Mouse (Mus musculus) stomach, postnatal 0 days (tissue): ENCODE data around the gene Ctsr. TPM values are rescaled to one million over a fixed set of nuclear protein-coding genes. Genes with fewer than 3 reads are reported as not detected.
"Not testable (repeated sequence)": the region's sequence is repeated elsewhere in the genome, so short reads cannot be mapped to it uniquely, and the experiment has no call there.

Source experiments
- ATAC-seq: fragments of 200-750 bp; cut with Nextera tagmentation; 2 replicates; pipeline ENCODE4 v1.8.0; 2017; ENCODE audit not compliant: low FRiP score, low TSS enrichment
- DNase-seq: peaks from one replicate; pipeline ENCODE4 v3.0.0-alpha.2; 2016; ENCODE audit warnings: low spot score
- H3K27ac ChIP-seq: fragments of 300-500 bp; sonication (generic); replicated peaks from 2 replicates; pipeline ENCODE4 v1.5.1; 2014; ENCODE audit warnings: mild to moderate bottlenecking, control low read depth
- H3K27me3 ChIP-seq: fragments of 300-500 bp; sonication (generic); 2 replicates; pipeline ENCODE4 v1.6.1; 2014; ENCODE audit warnings: low read length; ENCODE audit not compliant: control insufficient read depth, insufficient read depth
- H3K36me3 ChIP-seq: fragments of 300-500 bp; sonication (generic); 2 replicates; pipeline ENCODE4 v1.6.1; 2014; ENCODE audit warnings: low read length, mixed read lengths; ENCODE audit not compliant: control insufficient read depth, insufficient read depth
- H3K4me1 ChIP-seq: fragments of 300-500 bp; sonication (generic); replicated peaks from 2 replicates; pipeline ENCODE4 v1.6.1; 2014; ENCODE audit warnings: antibody characterized with exemption; ENCODE audit not compliant: control insufficient read depth, insufficient read depth
- H3K4me2 ChIP-seq: fragments of 300-500 bp; sonication (generic); replicated peaks from 2 replicates; pipeline ENCODE4 v1.6.1; 2014; ENCODE audit warnings: low read depth, mild to moderate bottlenecking, control low read depth, moderate library complexity
- H3K4me3 ChIP-seq: fragments of 300-500 bp; sonication (generic); 2 replicates; pipeline ENCODE4 v1.5.1; 2014; ENCODE audit warnings: low read depth, low read length, control low read depth
- H3K9ac ChIP-seq: fragments of 300-500 bp; sonication (generic); 2 replicates; pipeline ENCODE4 v1.6.1; 2014; ENCODE audit warnings: mild to moderate bottlenecking, low read length, control low read depth, mixed read lengths
- H3K9me3 ChIP-seq: fragments of 300-500 bp; sonication (generic); 2 replicates; pipeline ENCODE4 v1.6.1; 2016; ENCODE audit warnings: low read length; ENCODE audit not compliant: control insufficient read depth
- CTCF ChIP-seq: IDR thresholded peaks from 2 replicates; pipeline ENCODE4 v1.5.1; 2016; ENCODE audit warnings: antibody characterized with exemption, low read depth, mild to moderate bottlenecking, moderate library complexity
- EP300 ChIP-seq: optimal IDR thresholded peaks from 2 replicates; pipeline ENCODE3; 2016; ENCODE audit warnings: antibody characterized with exemption
- WGBS: fragments of 180-500 bp; shearing (Covaris S2); extraction: QIAGEN DNeasy Blood & Tissue Kit; methylation state at CpG from one replicate; pipeline ENCODE4 v1.1.7; 2014; 5-methylcytosine and 5-hydroxymethylcytosine counted together
- polyA plus RNA-seq: library from polyadenylated mRNA; unstranded; fragments of >200 nt; fragmentation: Nextera tagmentation; extraction: Ambion mirVana; gene quantifications from 2 replicates; pipeline ENCODE4 v1.2.1, GENCODE M21; 2015

The Ctsr gene
- not detected in 2 replicates for polyA plus RNA-seq

GRCm38 (mm10) chr13:61164156-61164555, at the start of gene Ctsr:
TSS of gene Ctsr (minus strand) at chr13:61164256.
- no peak within 1 kb of the TSS for H3K4me3 ChIP-seq
- ATAC-seq (no peak), DNase-seq (no peak)
- H3K9ac ChIP-seq, result no peak within 1 kb of the TSS
- H3K27ac ChIP-seq, result no peak within 1 kb of the TSS
- H3K36me3 ChIP-seq, result no peaks in the 10 kb centered on the region
- no peaks in the 10 kb centered on the region for H3K27me3 ChIP-seq
- no peak within 1 kb of the TSS for H3K4me2 ChIP-seq
- 76% methylated on average over 1 of the region's 1 CpGs for WGBS
- no peaks in the 10 kb centered on the region for H3K4me1 ChIP-seq
- no peaks in the 10 kb centered on the region for H3K9me3 ChIP-seq
- TF ChIP-seq CTCF (no peak), EP300 (no peak)

- WGBS, result 79% methylated on average over 3 of the region's 3 CpGs
- no peak for ATAC-seq
- Histone ChIP-seq H3K4me3 (no peak within 1 kb of the TSS), H3K9me3 (no peaks in the 10 kb centered on the region; the same call in 1 of the 2 replicates), H3K4me2 (no peak within 1 kb of the TSS), H3K36me3 (no peaks in the 10 kb centered on the region), H3K27me3 (no peaks in the 10 kb centered on the region), H3K27ac (no peak within 1 kb of the TSS), H3K9ac (no peak within 1 kb of the TSS), H3K4me1 (no peaks in the 10 kb centered on the region)
- TF ChIP-seq CTCF (no peak), EP300 (no peak)
- no peak for DNase-seq
Measured at GRCm38 (mm10) chr13:61203310-61203709, 39.3 kb upstream of the Ctsr start, which contains the start of gene Cts6. TSS of gene Cts6 (minus strand) at chr13:61203410.

GRCm38 (mm10) chr13:61185151-61185933, 21.3 kb upstream of the Ctsr start:
- not testable (repeated sequence) for H3K36me3 ChIP-seq, ATAC-seq, H3K9ac ChIP-seq, H3K4me3 ChIP-seq, H3K27ac ChIP-seq, H3K9me3 ChIP-seq, DNase-seq, H3K4me1 ChIP-seq, H3K27me3 ChIP-seq, H3K4me2 ChIP-seq
- 77% methylated on average over 5 of the region's 5 CpGs for WGBS

GRCm38 (mm10) chr13:61164622-61165021, 566 bp upstream of the Ctsr start:
- 84% methylated on average over 4 of the region's 4 CpGs for WGBS
- Histone ChIP-seq H3K27me3 (no peaks in the 10 kb centered on the region), H3K27ac (no peak overlapping the region), H3K4me1 (no peaks in the 10 kb centered on the region), H3K36me3 (no peaks in the 10 kb centered on the region), H3K4me2 (no peak overlapping the region), H3K4me3 (no peak overlapping the region), H3K9ac (no peak overlapping the region), H3K9me3 (no peaks in the 10 kb centered on the region)
- ATAC-seq (no peak), DNase-seq (no peak)
- TF ChIP-seq CTCF, result no peak
- TF ChIP-seq EP300, result no peak

Other genes with a start within 250 kb of the Ctsr start
- 0.41 TPM in 1 of 2 replicates, not detected in the other for gene Gm49393, start 228.7 kb downstream of the Ctsr start, polyA plus RNA-seq
- 2.4 and 3.1 TPM in 2 replicates for gene Gm49391, start 227.7 kb downstream of the Ctsr start, polyA plus RNA-seq
- gene Ctla2a, start 227.6 kb downstream of the Ctsr start, polyA plus RNA-seq, result 20.6 and 23.6 TPM in 2 replicates
- gene Tpbpa, start 222.3 kb downstream of the Ctsr start, polyA plus RNA-seq, result not detected in 2 replicates
- not detected in 2 replicates for gene Ctsj, start 158.3 kb downstream of the Ctsr start, polyA plus RNA-seq
- gene Ctsq, start 123.6 kb downstream of the Ctsr start, polyA plus RNA-seq, result not detected in 2 replicates
- not detected in 2 replicates for gene Cts6, start 39.2 kb upstream of the Ctsr start, polyA plus RNA-seq
- gene Cts8, start 91.1 kb upstream of the Ctsr start, polyA plus RNA-seq, result 0.05 TPM in 1 of 2 replicates, not detected in the other
- gene Gm49398, start 124.6 kb upstream of the Ctsr start, polyA plus RNA-seq, result not detected in 2 replicates
- not detected in 2 replicates for gene Cts7, start 193.9 kb upstream of the Ctsr start, polyA plus RNA-seq